Mouse (Mus musculus): Measurements from ENCODE around the gene Myh1.

DNA sequence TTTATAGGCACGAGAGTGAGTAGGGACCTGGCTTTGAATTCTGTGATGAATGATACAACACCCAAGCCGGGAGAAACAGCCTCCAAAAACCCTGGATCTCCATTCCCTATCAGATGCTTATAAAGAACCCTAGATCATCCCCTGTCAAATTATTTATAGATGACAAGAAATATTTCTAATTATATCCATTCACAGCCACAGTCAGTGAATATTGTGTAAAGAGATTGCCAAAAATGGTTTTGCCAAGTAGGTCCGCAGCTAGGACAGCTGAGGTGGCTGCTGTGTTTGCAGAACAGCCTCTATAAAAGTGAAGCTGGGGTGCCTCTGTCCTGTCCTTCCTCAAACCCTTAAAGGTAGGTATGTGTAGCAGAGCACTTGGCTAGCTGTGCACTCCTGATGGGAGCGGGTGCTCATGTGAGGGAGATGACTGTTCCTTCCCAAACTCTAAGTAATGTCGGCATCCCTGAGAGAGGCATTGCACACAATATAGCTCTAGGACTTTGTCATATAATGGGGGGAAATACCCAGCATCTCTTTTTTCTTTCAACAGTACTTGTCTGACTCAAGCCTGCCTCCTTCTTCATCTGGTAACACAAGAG lies 37.7 kb downstream of the Myh1 start, which contains the start of gene Myh4:
- TF ChIP-seq CTCF (IDR thresholded peaks at IDR 0.05; ENCODE audit: borderline replicate concordance, insufficient read depth, low read length) (no peak), POLR2A (IDR thresholded peaks at IDR 0.05; ENCODE audit: low read depth, low read length) (no peak)

All from embryonic fibroblast, embryonic 13.5 days (primary cell).